Mouse (Mus musculus) ES-Bruce4 (cell line): ENCODE measurements at regions not wholly inside any gene's neighbourhood (a gene's known extent, or its start where the extent isn't known, plus 50 kb on each side); places are given as distances from the start of the nearest gene placed in this dataset.

Experiments used
- CTCF ChIP-seq: IDR thresholded peaks from one replicate; pipeline ENCODE4 v1.8.1; 2011; ENCODE audit warnings: low read depth, low read length
- POLR2A ChIP-seq: IDR thresholded peaks from one replicate; pipeline ENCODE4 v1.8.1; 2011; ENCODE audit warnings: low read length; ENCODE audit not compliant: insufficient read depth

DNA sequence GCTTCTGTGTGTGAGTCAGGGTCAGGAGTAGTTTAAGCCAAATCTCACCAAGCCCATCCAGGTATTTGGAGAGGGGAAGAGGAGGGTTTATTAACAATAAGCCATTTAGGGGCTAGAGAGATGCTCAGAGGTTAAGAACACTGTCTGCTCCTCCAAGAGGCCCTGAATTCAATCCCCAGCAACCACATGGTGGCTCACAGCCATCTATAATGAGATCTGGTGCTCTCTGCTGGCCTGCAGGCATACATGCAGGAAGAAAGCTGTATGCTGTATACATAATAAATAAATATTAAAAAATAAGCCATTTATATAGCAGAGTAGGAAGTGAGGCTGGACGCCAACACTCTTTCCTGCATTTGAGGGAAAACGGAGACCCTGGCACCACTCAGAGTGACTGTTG lies 330.4 kb upstream of the Arglu1 start:
- TF ChIP-seq POLR2A = no peak
- TF ChIP-seq CTCF = no peak
